Mouse (Mus musculus) embryonic facial prominence, embryonic 15.5 days (tissue): ENCODE results near the gene Tubg2. TPM values are rescaled to one million over a fixed set of nuclear protein-coding genes. Genes with fewer than 3 reads are reported as not detected.
"Not testable (repeated sequence)": the region's sequence is repeated elsewhere in the genome, so short reads cannot be mapped to it uniquely, and the experiment has no call there.

Experiments
- ATAC-seq: fragments of 200-750 bp; cut with Nextera tagmentation; 2 replicates; pipeline ENCODE4 v1.8.0; 2017; ENCODE audit warnings: low read depth, moderate TSS enrichment; ENCODE audit not compliant: insufficient number of reproducible peaks, low FRiP score, low TSS enrichment
- H3K27ac ChIP-seq: fragments of 300-500 bp; sonication (generic); replicated peaks from 2 replicates; pipeline ENCODE4 v1.5.1; 2015; ENCODE audit warnings: mild to moderate bottlenecking, inconsistent platforms
- H3K27me3 ChIP-seq: fragments of 300-500 bp; sonication (generic); 2 replicates; pipeline ENCODE4 v1.6.1; 2015; ENCODE audit warnings: inconsistent platforms
- H3K36me3 ChIP-seq: fragments of 300-500 bp; sonication (generic); 2 replicates; pipeline ENCODE4 v1.6.1; 2015; ENCODE audit warnings: mild to moderate bottlenecking, inconsistent platforms
- H3K4me1 ChIP-seq: fragments of 300-500 bp; sonication (generic); 2 replicates; pipeline ENCODE4 v1.6.1; 2015; ENCODE audit warnings: inconsistent platforms
- H3K4me2 ChIP-seq: fragments of 300-500 bp; sonication (generic); replicated peaks from 2 replicates; pipeline ENCODE4 v1.6.1; 2015; ENCODE audit warnings: mild to moderate bottlenecking, inconsistent platforms
- H3K4me3 ChIP-seq: fragments of 300-500 bp; sonication (generic); replicated peaks from 2 replicates; pipeline ENCODE4 v1.5.1; 2015; ENCODE audit warnings: mild to moderate bottlenecking, inconsistent platforms
- H3K9ac ChIP-seq: fragments of 300-500 bp; sonication (generic); 2 replicates; pipeline ENCODE4 v1.6.1; 2015; ENCODE audit warnings: inconsistent platforms
- H3K9me3 ChIP-seq: fragments of 300-500 bp; sonication (generic); replicated peaks from 2 replicates; pipeline ENCODE4 v1.6.1; 2016; ENCODE audit warnings: inconsistent platforms
- WGBS: fragments of 180-500 bp; shearing (Covaris S2); methylation state at CpG from one replicate; pipeline ENCODE4 v1.1.7; 2015; 5-methylcytosine and 5-hydroxymethylcytosine counted together
- polyA plus RNA-seq: library from polyadenylated mRNA; unstranded; fragments of >200 nt; fragmentation: Nextera tagmentation; extraction: Ambion mirVana; gene quantifications from 2 replicates; pipeline ENCODE4 v1.2.1, GENCODE M21; 2015

Tubg2 gene
- polyA plus RNA-seq, 1 experiment from 2014 or later: 11.9 TPM

DNA sequence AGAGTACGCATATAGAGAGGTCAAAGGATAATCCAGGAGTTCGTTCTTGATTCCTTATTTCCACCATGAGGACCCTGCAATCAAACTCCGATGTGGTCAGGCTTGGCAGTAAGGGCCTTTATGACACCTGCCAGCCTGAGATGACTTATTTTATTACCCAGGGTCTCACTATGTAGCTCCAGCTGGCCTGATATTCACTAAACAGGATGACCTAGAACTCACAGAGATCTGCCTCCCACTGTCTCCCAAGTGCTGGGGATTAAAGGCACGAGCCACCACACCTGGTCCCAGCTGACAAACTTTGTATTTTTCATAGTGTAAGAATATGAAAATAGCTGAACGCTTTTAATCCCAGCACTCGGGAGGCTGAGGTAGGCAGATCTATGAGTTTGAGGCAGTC is 556 bp upstream of the Tubg2 start:
- 55% methylated on average over 6 of the region's 6 CpGs for WGBS
- H3K27me3 ChIP-seq: no peaks in the 10 kb centered on the region
- no peak for ATAC-seq
- peaks cover 15% of the 10 kb centered on the region for H3K4me1 ChIP-seq
- no peak overlapping the region for H3K9ac ChIP-seq
- H3K4me3 ChIP-seq: peak overlapping the region; percentile 48; the same call in 1 of the 2 replicates
- no peaks in the 10 kb centered on the region for H3K9me3 ChIP-seq
- no peaks in the 10 kb centered on the region for H3K36me3 ChIP-seq
- H3K4me2 ChIP-seq: peak overlapping the region; percentile 84
- H3K27ac ChIP-seq: no peak overlapping the region

DNA sequence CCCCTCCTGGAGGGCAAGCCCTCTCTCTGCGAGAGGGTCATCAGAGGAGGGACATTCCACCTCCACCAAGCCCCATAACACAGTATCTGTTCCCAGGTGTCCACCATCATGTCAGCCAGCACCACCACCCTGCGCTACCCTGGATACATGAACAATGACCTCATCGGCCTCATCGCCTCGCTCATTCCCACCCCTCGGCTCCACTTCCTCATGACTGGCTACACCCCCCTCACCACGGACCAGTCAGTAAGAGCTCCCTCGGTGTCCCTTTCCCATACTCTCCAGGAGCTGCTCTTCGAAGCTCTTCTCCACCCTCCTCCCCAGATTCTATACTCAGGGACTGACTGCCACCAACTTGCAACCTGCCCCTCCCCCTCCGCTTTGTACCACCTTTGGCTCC is 4.4 kb downstream of the Tubg2 start:
- H3K9ac ChIP-seq, H3K4me2 ChIP-seq, H3K27ac ChIP-seq, ATAC-seq, H3K4me3 ChIP-seq, H3K9me3 ChIP-seq: not testable (repeated sequence)
- H3K4me1 ChIP-seq: peaks cover 41% of the 10 kb centered on the region
- 77% methylated on average over 9 of the region's 10 CpGs for WGBS
- H3K36me3 ChIP-seq: peaks cover 30% of the 10 kb centered on the region
- H3K27me3 ChIP-seq: peaks cover 27% of the 10 kb centered on the region

- not testable (repeated sequence) for H3K4me3 ChIP-seq, H3K27ac ChIP-seq, ATAC-seq, H3K4me2 ChIP-seq, H3K9me3 ChIP-seq, H3K9ac ChIP-seq
- H3K4me1 ChIP-seq: peaks cover 37% of the 10 kb centered on the region
- WGBS: 74% methylated on average over 8 of the region's 8 CpGs
- H3K36me3 ChIP-seq: peaks cover 37% of the 10 kb centered on the region
- peaks cover 33% of the 10 kb centered on the region for H3K27me3 ChIP-seq
Measured at GRCm38 (mm10) chr11:101160981-101161505, 5.3 kb downstream of the Tubg2 start.

DNA sequence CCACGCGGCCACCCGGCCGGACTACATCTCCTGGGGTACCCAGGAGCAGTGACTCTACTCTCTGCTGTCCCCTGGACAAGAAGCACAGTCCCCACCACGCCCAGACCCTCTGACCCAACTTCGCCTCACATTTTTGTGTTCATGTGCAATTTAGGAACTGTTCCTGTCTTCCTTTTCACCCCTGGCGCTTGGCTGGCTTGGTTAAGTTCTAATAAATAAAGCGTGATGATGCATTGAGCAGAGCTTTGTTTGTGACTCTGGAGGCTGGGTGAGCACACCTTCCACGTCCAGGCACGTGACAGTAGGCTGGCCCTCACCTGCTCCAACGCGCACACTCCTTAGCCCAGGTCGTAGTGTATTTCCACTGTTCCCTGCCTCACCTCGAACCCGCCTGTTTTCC is 5.8 kb downstream of the Tubg2 start:
- no peak overlapping the region for H3K9ac ChIP-seq
- peaks cover 37% of the 10 kb centered on the region for H3K4me1 ChIP-seq
- no peak overlapping the region for H3K4me2 ChIP-seq
- H3K27ac ChIP-seq: no peak overlapping the region
- H3K9me3 ChIP-seq: no peaks in the 10 kb centered on the region
- peaks cover 42% of the 10 kb centered on the region for H3K36me3 ChIP-seq
- ATAC-seq: no peak
- WGBS: 86% methylated on average over 15 of the region's 15 CpGs
- peaks cover 38% of the 10 kb centered on the region for H3K27me3 ChIP-seq
- H3K4me3 ChIP-seq: no peak overlapping the region

- peaks cover 43% of the 10 kb centered on the region for H3K4me1 ChIP-seq
- no peak overlapping the region for H3K9ac ChIP-seq
- no peak overlapping the region for H3K4me2 ChIP-seq
- peaks cover 46% of the 10 kb centered on the region for H3K27me3 ChIP-seq
- H3K4me3 ChIP-seq: no peak overlapping the region
- peaks cover 49% of the 10 kb centered on the region for H3K36me3 ChIP-seq
- ATAC-seq: no peak
- H3K27ac ChIP-seq: no peak overlapping the region
- WGBS: 59% methylated on average over 5 of the region's 5 CpGs
- H3K9me3 ChIP-seq: no peaks in the 10 kb centered on the region
Measured at GRCm38 (mm10) chr11:101162301-101162700, 6.6 kb downstream of the Tubg2 start.

DNA sequence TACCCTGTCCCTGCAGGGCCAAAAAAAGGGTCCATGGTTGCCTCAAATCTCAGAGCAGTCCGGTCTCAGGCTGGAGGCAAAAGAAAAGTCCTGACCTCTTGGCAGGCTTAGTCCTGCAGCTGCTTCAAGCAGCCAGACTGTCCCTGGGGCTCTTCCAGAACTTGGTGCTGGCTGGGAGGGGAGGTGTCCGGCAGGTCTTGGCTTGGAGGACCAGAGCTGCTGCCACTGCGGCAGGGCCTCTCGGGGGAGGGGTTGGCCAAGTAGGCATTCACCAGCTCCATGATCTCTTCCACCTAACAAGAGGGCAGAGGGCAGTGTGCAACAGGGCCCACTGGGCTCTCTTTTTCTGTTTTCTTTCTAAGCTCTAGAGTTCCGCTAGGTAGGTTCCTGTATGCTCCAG is 7.1 kb downstream of the Tubg2 start:
- Histone ChIP-seq H3K9ac (no peak overlapping the region), H3K27ac (no peak overlapping the region), H3K4me1 (peaks cover 48% of the 10 kb centered on the region), H3K9me3 (no peaks in the 10 kb centered on the region), H3K4me3 (no peak overlapping the region), H3K27me3 (peaks cover 51% of the 10 kb centered on the region), H3K4me2 (no peak overlapping the region), H3K36me3 (peaks cover 54% of the 10 kb centered on the region)
- ATAC-seq: no peak
- WGBS: 57% methylated on average over 5 of the region's 5 CpGs

DNA sequence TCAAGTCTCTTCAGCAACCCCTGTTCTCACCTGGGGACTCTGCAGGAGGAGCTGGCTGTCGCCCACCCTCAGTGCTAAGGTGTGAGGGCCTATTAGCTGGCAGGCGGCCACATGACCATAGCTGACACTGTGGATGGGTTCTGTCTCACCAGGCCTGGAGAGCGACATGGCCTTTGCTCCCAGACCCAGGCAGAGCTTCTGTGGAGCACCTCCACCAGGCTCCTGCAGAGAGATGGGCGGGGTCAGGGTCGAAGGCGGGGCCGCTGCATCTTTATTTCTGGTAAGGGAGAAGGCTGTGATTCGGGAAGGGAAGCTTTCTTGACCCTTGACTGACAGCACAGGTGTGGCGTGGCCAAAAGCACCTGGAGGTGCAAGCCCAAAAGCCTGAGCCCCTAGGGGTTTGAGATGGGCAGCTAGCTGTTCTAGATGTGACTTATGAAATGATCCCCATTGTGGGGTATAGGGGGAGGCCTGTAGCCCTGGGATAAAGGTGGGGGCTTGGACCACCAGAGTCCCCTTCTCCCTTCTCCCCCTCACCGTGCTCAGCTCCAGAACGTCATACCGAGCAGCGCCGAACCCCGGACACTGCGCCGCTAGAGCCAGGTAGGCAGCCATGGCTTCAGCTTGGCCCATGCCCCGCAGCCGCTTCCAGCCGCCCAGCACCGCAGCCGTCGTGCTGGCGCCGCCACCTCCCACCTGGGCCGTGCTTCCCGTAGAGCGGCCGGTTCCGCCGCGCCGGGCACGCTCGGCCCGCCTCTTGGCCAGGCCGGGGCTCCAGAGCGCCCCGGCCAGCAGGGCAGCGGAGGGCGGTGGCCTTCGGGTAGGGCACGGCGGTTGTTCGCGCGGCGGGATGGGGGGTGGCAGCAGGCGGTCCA is 8.0 kb downstream of the Tubg2 start:
- Histone ChIP-seq H3K27ac (no peak overlapping the region), H3K4me3 (peak overlapping the region; percentile 25), H3K9me3 (no peaks in the 10 kb centered on the region), H3K36me3 (peaks cover 55% of the 10 kb centered on the region), H3K4me1 (peaks cover 55% of the 10 kb centered on the region), H3K27me3 (peaks cover 60% of the 10 kb centered on the region), H3K9ac (0 out of 2 replicates have a peak overlapping the region, but pooled peaks have one; percentile 12), H3K4me2 (peak overlapping the region; percentile 45)
- no peak for ATAC-seq
- WGBS: 22% methylated on average over 49 of the region's 49 CpGs

DNA sequence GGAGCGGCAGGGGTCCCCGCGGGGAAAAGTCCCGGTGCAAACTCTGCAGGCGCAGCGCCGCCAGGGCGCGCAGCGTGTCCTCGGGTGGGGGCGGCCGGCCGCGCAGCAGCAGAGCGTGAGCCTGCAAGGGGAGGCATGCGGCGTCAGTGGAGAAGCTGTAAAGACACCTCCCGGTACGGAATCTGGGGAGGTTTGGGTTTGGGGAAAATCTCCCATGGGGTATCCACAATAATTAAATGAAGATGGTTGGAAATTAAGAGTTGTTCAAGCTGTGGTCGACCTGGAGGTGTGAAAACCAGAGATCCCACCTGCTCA is 8.6 kb downstream of the Tubg2 start:
- H3K9ac ChIP-seq: 0 out of 2 replicates have a peak overlapping the region, but pooled peaks have one; percentile 12
- peak overlapping the region; percentile 25 for H3K4me3 ChIP-seq

GRCm38 (mm10) chr11:101164677-101165580 is 9.2 kb downstream of the Tubg2 start:
- Histone ChIP-seq H3K9me3 (no peaks in the 10 kb centered on the region), H3K4me1 (peaks cover 67% of the 10 kb centered on the region), H3K27me3 (peaks cover 60% of the 10 kb centered on the region), H3K9ac (no peak overlapping the region), H3K4me3 (no peak overlapping the region), H3K36me3 (peaks cover 55% of the 10 kb centered on the region), H3K4me2 (peak overlapping the region; percentile 45), H3K27ac (peak overlapping the region; percentile 51)
- no peak for ATAC-seq
- 31% methylated on average over 35 of the region's 35 CpGs for WGBS

More for the DNA sequence above, 8.6 kb downstream of the Tubg2 start:
- H3K36me3 ChIP-seq: peaks cover 55% of the 10 kb centered on the region
- no peak for ATAC-seq
- WGBS: 8% methylated on average over 21 of the region's 21 CpGs
- H3K4me2 ChIP-seq: peak overlapping the region; percentile 45
- H3K27ac ChIP-seq: no peak overlapping the region
- peaks cover 60% of the 10 kb centered on the region for H3K27me3 ChIP-seq
- H3K4me1 ChIP-seq: peaks cover 61% of the 10 kb centered on the region
- H3K9me3 ChIP-seq: no peaks in the 10 kb centered on the region

GRCm38 (mm10) chr11:101166357-101166756 is 10.7 kb downstream of the Tubg2 start:
- Histone ChIP-seq H3K36me3 (peaks cover 53% of the 10 kb centered on the region), H3K4me2 (no peak overlapping the region), H3K9me3 (no peaks in the 10 kb centered on the region), H3K27ac (0 out of 2 replicates have a peak overlapping the region, but pooled peaks have one; percentile 2), H3K9ac (no peak overlapping the region), H3K4me3 (no peak overlapping the region), H3K27me3 (peaks cover 60% of the 10 kb centered on the region), H3K4me1 (peaks cover 72% of the 10 kb centered on the region)
- no peak for ATAC-seq
- 58% methylated on average over 14 of the region's 14 CpGs for WGBS
